Mouse (Mus musculus): ENCODE data around the gene Anks1b. TPM values are rescaled to one million over a fixed set of nuclear protein-coding genes. Genes with fewer than 3 reads are reported as not detected.

Anks1b gene
- polyA plus RNA-seq, 1 experiment from 2014 or later = 0.21 TPM

GRCm38 (mm10) chr10:90709602-90709931 lies 836.3 kb downstream of the Anks1b start:
- TF ChIP-seq EP300 (IDR thresholded peaks at IDR 0.05) (no peak), CTCF (IDR thresholded peaks at IDR 0.05) (no peak)
- DNase-seq (ENCODE audit: low spot score) (no peak), ATAC-seq (no peak)
- Histone ChIP-seq H3K9ac (replicated peaks; ENCODE audit: low read depth) (no peak overlapping the region), H3K4me1 (ENCODE audit: insufficient read depth, low read depth, low read length) (no peaks in the 10 kb centered on the region), H3K4me3 (ENCODE audit: low read depth, low read length) (no peak overlapping the region), H3K36me3 (ENCODE audit: insufficient read depth, low read length) (no peaks in the 10 kb centered on the region), H3K27ac (ENCODE audit: low read length) (no peak overlapping the region), H3K9me3 (ENCODE audit: low read length) (no peaks in the 10 kb centered on the region), H3K4me2 (replicated peaks; ENCODE audit: low read depth, low read length) (no peak overlapping the region), H3K27me3 (replicated peaks; ENCODE audit: insufficient read depth, low read length) (no peaks in the 10 kb centered on the region)
- 39% methylated on average over 5 of the region's 5 CpGs for WGBS

GRCm38 (mm10) chr10:90717961-90718360 lies 844.7 kb downstream of the Anks1b start:
- WGBS = 41% methylated on average over 11 of the region's 11 CpGs
- DNase-seq (ENCODE audit: low spot score) = no peak
- no peak overlapping the region for H3K27ac ChIP-seq (ENCODE audit: low read length)
- no peak for ATAC-seq
- H3K36me3 ChIP-seq (ENCODE audit: insufficient read depth, low read length) = no peaks in the 10 kb centered on the region
- no peak overlapping the region for H3K4me3 ChIP-seq (ENCODE audit: low read depth, low read length)
- H3K4me2 ChIP-seq (replicated peaks; ENCODE audit: low read depth, low read length) = no peak overlapping the region
- TF ChIP-seq EP300 (IDR thresholded peaks at IDR 0.05) = no peak
- no peaks in the 10 kb centered on the region for H3K9me3 ChIP-seq (ENCODE audit: low read length)
- no peaks in the 10 kb centered on the region for H3K27me3 ChIP-seq (replicated peaks; ENCODE audit: insufficient read depth, low read length)
- no peak overlapping the region for H3K9ac ChIP-seq (replicated peaks; ENCODE audit: low read depth)
- no peaks in the 10 kb centered on the region for H3K4me1 ChIP-seq (ENCODE audit: insufficient read depth, low read depth, low read length)

GRCm38 (mm10) chr10:90718684-90719083 lies 845.4 kb downstream of the Anks1b start:
- Histone ChIP-seq H3K27me3 (replicated peaks; ENCODE audit: insufficient read depth, low read length) (no peaks in the 10 kb centered on the region), H3K36me3 (ENCODE audit: insufficient read depth, low read length) (no peaks in the 10 kb centered on the region), H3K9me3 (ENCODE audit: low read length) (no peaks in the 10 kb centered on the region), H3K4me3 (ENCODE audit: low read depth, low read length) (no peak overlapping the region), H3K4me2 (replicated peaks; ENCODE audit: low read depth, low read length) (no peak overlapping the region), H3K9ac (replicated peaks; ENCODE audit: low read depth) (no peak overlapping the region), H3K4me1 (ENCODE audit: insufficient read depth, low read depth, low read length) (no peaks in the 10 kb centered on the region), H3K27ac (ENCODE audit: low read length) (no peak overlapping the region)
- no peak for TF ChIP-seq EP300 (IDR thresholded peaks at IDR 0.05)
- TF ChIP-seq CTCF (IDR thresholded peaks at IDR 0.05) = no peak
- no peak for ATAC-seq
- no peak for DNase-seq (ENCODE audit: low spot score)
- 86% methylated on average over 8 of the region's 9 CpGs for WGBS

- Histone ChIP-seq H3K27me3 (replicated peaks; ENCODE audit: insufficient read depth, low read length) (no peaks in the 10 kb centered on the region), H3K36me3 (ENCODE audit: insufficient read depth, low read length) (no peaks in the 10 kb centered on the region), H3K4me3 (ENCODE audit: low read depth, low read length) (no peak overlapping the region), H3K27ac (ENCODE audit: low read length) (no peak overlapping the region), H3K4me1 (ENCODE audit: insufficient read depth, low read depth, low read length) (no peaks in the 10 kb centered on the region), H3K9me3 (ENCODE audit: low read length) (no peaks in the 10 kb centered on the region), H3K4me2 (replicated peaks; ENCODE audit: low read depth, low read length) (no peak overlapping the region), H3K9ac (replicated peaks; ENCODE audit: low read depth) (no peak overlapping the region)
- TF ChIP-seq EP300 (IDR thresholded peaks at IDR 0.05) = no peak
- no peak for TF ChIP-seq CTCF (IDR thresholded peaks at IDR 0.05)
- 48% methylated on average over 4 of the region's 4 CpGs for WGBS
- no peak for ATAC-seq
- DNase-seq (ENCODE audit: low spot score) = no peak
These were observed 846.7 kb downstream of the Anks1b start for GRCm38 (mm10) chr10:90719996-90720395.

GRCm38 (mm10) chr10:90723071-90723494 lies 849.8 kb downstream of the Anks1b start:
- H3K9me3 ChIP-seq (ENCODE audit: low read length) = no peaks in the 10 kb centered on the region
- no peaks in the 10 kb centered on the region for H3K36me3 ChIP-seq (ENCODE audit: insufficient read depth, low read length)
- no peaks in the 10 kb centered on the region for H3K4me1 ChIP-seq (ENCODE audit: insufficient read depth, low read depth, low read length)
- ATAC-seq = no peak
- H3K4me3 ChIP-seq (ENCODE audit: low read depth, low read length) = no peak overlapping the region
- no peak overlapping the region for H3K9ac ChIP-seq (replicated peaks; ENCODE audit: low read depth)
- no peak overlapping the region for H3K4me2 ChIP-seq (replicated peaks; ENCODE audit: low read depth, low read length)
- DNase-seq (ENCODE audit: low spot score) = no peak
- no peak for TF ChIP-seq EP300 (IDR thresholded peaks at IDR 0.05)
- no peak for TF ChIP-seq CTCF (IDR thresholded peaks at IDR 0.05)
- no peak overlapping the region for H3K27ac ChIP-seq (ENCODE audit: low read length)
- WGBS = 45% methylated on average over 5 of the region's 5 CpGs
- H3K27me3 ChIP-seq (replicated peaks; ENCODE audit: insufficient read depth, low read length) = no peaks in the 10 kb centered on the region

- H3K27me3 ChIP-seq (replicated peaks; ENCODE audit: insufficient read depth, low read length) = no peaks in the 10 kb centered on the region
- no peak for TF ChIP-seq CTCF (IDR thresholded peaks at IDR 0.05)
- no peak for TF ChIP-seq EP300 (IDR thresholded peaks at IDR 0.05)
- ATAC-seq = no peak
- no peak overlapping the region for H3K4me2 ChIP-seq (replicated peaks; ENCODE audit: low read depth, low read length)
- H3K27ac ChIP-seq (ENCODE audit: low read length) = no peak overlapping the region
- H3K4me3 ChIP-seq (ENCODE audit: low read depth, low read length) = no peak overlapping the region
- H3K36me3 ChIP-seq (ENCODE audit: insufficient read depth, low read length) = no peaks in the 10 kb centered on the region
- DNase-seq (ENCODE audit: low spot score) = no peak
- WGBS = 81% methylated on average over 13 of the region's 13 CpGs
- peaks cover 3% of the 10 kb centered on the region; the same call in 1 of the 2 replicates for H3K4me1 ChIP-seq (ENCODE audit: insufficient read depth, low read depth, low read length)
- H3K9ac ChIP-seq (replicated peaks; ENCODE audit: low read depth) = no peak overlapping the region
- H3K9me3 ChIP-seq (ENCODE audit: low read length) = no peaks in the 10 kb centered on the region
These were observed 850.6 kb downstream of the Anks1b start for GRCm38 (mm10) chr10:90723941-90724341.

- DNase-seq (ENCODE audit: low spot score) = no peak
- WGBS = 73% methylated on average over 1 of the region's 1 CpGs
These were observed 851.6 kb downstream of the Anks1b start for GRCm38 (mm10) chr10:90724931-90725330.

More at GRCm38 (mm10) chr10:90724931-90725330, 851.6 kb downstream of the Anks1b start:
- no peak overlapping the region for H3K27ac ChIP-seq (ENCODE audit: low read length)
- no peak for ATAC-seq
- H3K36me3 ChIP-seq (ENCODE audit: insufficient read depth, low read length) = no peaks in the 10 kb centered on the region
- no peaks in the 10 kb centered on the region for H3K9me3 ChIP-seq (ENCODE audit: low read length)
- H3K27me3 ChIP-seq (replicated peaks; ENCODE audit: insufficient read depth, low read length) = no peaks in the 10 kb centered on the region
- no peak overlapping the region for H3K4me2 ChIP-seq (replicated peaks; ENCODE audit: low read depth, low read length)
- no peak overlapping the region for H3K4me3 ChIP-seq (ENCODE audit: low read depth, low read length)
- H3K4me1 ChIP-seq (ENCODE audit: insufficient read depth, low read depth, low read length) = peaks cover 3% of the 10 kb centered on the region; the same call in 1 of the 2 replicates
- H3K9ac ChIP-seq (replicated peaks; ENCODE audit: low read depth) = no peak overlapping the region
- TF ChIP-seq CTCF (IDR thresholded peaks at IDR 0.05) = no peak
- no peak for TF ChIP-seq EP300 (IDR thresholded peaks at IDR 0.05)

Measured in lung, postnatal 0 days (tissue).